Mouse (Mus musculus) liver, postnatal 0 days (tissue): Measurements from ENCODE around the gene Tnik.

Experiments used
- CTCF ChIP-seq: sonication (generic); IDR thresholded peaks from 2 replicates; pipeline ENCODE4 v1.5.1; 2016; ENCODE audit warnings: antibody characterized with exemption, low read depth
- EP300 ChIP-seq: IDR thresholded peaks from 2 replicates; pipeline ENCODE4 v1.6.1; 2016; ENCODE audit warnings: antibody characterized with exemption, low read depth, mild to moderate bottlenecking

DNA sequence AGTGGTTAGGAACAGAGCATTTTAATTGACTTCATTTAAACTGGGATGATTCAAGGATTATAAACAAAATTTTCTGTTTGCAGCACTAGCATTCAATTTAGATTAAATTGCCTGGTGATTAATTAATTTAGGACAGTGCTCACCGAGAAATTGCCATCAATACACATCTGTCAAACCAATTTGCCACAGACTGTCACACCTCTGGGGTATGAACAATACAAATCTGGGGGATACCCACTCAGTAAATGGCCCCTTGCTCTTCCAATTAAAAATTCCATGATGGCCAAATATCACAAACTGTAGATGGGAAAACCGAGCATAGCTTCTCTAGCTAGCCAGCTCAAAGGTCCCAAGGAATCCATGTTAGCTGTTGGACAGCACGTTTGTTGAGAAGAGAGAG, 419.4 kb downstream of the Tnik start:
- no peak for TF ChIP-seq CTCF
- no peak for TF ChIP-seq EP300
